Mouse (Mus musculus) spleen, postnatal 10 days (tissue): ENCODE measurements around the gene Ttc26.

Experiments
- DNase-seq, 2 experiments: peaks; one replicate each; pipeline ENCODE4 v3.0.0; 2021 to 2022; ENCODE audit warnings: low spot score in 2 of 2

The Ttc26 gene

GRCm38 (mm10) chr6:38381129-38381771 lies at the start of gene Ttc26:
Ttc26 (plus strand) TSS chr6:38381469.
- peak; percentile 83 to 89 for DNase-seq

GRCm38 (mm10) chr6:38335264-38335663 lies 46.0 kb upstream of the Ttc26 start:
- no peak for DNase-seq

- no peak for DNase-seq
Observed at GRCm38 (mm10) chr6:38337166-38337705, 44.0 kb upstream of the Ttc26 start.

GRCm38 (mm10) chr6:38337951-38338350 lies 43.3 kb upstream of the Ttc26 start:
- no peak for DNase-seq

- DNase-seq: no peak
Observed at GRCm38 (mm10) chr6:38339078-38339477, 42.2 kb upstream of the Ttc26 start.

- peak; percentile 67 to 73 for DNase-seq
Observed at GRCm38 (mm10) chr6:38341751-38342665, 39.3 kb upstream of the Ttc26 start.

GRCm38 (mm10) chr6:38342666-38342992 lies 38.6 kb upstream of the Ttc26 start:
- DNase-seq: no peak

- DNase-seq: no peak
Observed at GRCm38 (mm10) chr6:38343581-38343980, 37.7 kb upstream of the Ttc26 start.

- DNase-seq: no peak
Observed at GRCm38 (mm10) chr6:38344006-38344670, 37.1 kb upstream of the Ttc26 start.

- DNase-seq: peak; percentile 70 to 90
Observed at GRCm38 (mm10) chr6:38345796-38346195, 35.5 kb upstream of the Ttc26 start.

GRCm38 (mm10) chr6:38347875-38348274 lies 33.4 kb upstream of the Ttc26 start:
- DNase-seq: no peak

- DNase-seq: no peak
Observed at GRCm38 (mm10) chr6:38348811-38349453, 32.3 kb upstream of the Ttc26 start.

GRCm38 (mm10) chr6:38349806-38350205 lies 31.5 kb upstream of the Ttc26 start:
- no peak for DNase-seq

- no peak for DNase-seq
Observed at GRCm38 (mm10) chr6:38351930-38352329, 29.3 kb upstream of the Ttc26 start.

- DNase-seq: peak in 1 of 2 experiments; percentile 47
Observed at GRCm38 (mm10) chr6:38352451-38352850, 28.8 kb upstream of the Ttc26 start.

- DNase-seq: peak in 1 of 2 experiments; percentile 39
Observed at GRCm38 (mm10) chr6:38353181-38353580, 28.1 kb upstream of the Ttc26 start.

- peak; percentile 89 to 91 for DNase-seq
Observed at GRCm38 (mm10) chr6:38353811-38354722, 27.2 kb upstream of the Ttc26 start, which contains the start of gene Zc3hav1. Zc3hav1 (minus strand) TSS chr6:38354603.

GRCm38 (mm10) chr6:38354723-38355353 lies 26.4 kb upstream of the Ttc26 start:
- DNase-seq: no peak

- no peak for DNase-seq
Observed at GRCm38 (mm10) chr6:38355354-38355823, 25.9 kb upstream of the Ttc26 start.

GRCm38 (mm10) chr6:38355862-38356261 lies 25.4 kb upstream of the Ttc26 start:
- DNase-seq: no peak
